Mouse (Mus musculus) MN1 (cell line): ENCODE measurements around the gene Lrrn1.

ENCODE experiments used
- DNase-seq: peaks from one replicate; pipeline ENCODE4 v3.0.0-alpha.2; 2016; ENCODE audit warnings: low spot score

Lrrn1 gene

DNA sequence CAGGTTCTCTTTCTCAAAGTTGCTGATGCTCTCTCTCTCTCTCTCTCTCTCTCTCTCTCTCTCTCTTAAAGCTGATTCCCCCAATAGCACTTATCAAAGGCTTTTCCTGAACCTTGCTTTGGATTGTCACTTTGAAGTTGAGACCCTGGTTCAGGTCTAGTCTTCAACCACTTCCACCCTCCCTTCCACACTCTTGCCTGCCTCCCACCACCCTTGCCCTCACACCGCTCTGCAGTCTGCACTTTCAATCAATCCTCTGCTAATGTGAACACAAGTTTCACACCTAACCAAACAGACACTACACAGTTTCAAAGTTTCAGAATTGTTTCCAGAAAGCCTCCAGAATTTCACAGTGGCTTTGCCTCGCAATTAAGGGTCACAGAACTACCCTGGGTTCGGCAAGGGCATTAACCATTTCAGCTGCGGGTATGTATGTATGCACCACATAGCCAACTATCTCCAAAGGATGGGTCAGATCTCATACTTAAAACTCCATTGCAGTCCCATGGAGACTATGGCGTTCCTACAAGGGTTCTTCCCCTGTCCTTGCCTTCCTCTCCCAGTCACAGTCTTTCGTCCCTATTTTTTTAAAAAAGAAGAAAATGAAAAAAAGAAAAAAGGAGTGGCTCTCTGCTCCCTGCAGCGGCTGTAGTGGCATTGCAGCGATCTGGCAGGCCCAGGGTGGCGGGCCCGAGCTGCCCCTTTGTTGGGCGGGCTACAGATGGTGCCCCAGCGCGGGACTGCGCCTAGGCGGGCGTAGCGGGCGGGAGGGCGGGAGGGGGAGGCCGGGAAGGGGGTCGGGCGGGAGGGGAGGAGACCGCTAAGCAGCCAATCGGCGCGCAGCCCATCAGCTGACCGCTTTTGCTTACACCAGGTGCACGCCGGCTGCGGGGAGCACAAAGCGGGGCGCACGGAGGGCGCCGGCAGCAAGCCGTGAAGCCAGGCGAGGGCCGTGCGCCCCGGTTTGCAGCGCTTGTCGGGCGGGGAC is at the start of gene Lrrn1:
Gene Lrrn1 (plus strand): TSS at position 892 of the 988 bp plus-strand sequence.
- DNase-seq, result no peak

DNA sequence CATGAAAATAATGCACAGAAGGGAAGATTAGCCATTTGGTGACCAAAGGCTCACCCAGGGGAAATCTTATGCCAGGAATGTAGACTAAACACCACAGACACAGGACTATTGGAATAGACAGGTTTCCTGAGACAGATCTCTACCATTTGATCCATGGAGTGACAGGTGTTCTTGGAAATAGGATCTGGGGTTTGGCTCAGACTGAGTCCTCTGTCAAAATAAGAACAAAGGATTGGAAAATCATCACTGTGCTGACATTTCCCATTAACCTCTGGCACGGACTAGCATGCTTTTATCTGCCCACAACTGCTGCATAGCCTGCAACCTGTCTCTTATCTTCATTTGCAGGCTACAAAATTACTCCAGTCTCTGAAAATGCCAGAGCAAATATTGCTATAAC is 35.1 kb upstream of the Lrrn1 start:
- DNase-seq, result no peak

DNA sequence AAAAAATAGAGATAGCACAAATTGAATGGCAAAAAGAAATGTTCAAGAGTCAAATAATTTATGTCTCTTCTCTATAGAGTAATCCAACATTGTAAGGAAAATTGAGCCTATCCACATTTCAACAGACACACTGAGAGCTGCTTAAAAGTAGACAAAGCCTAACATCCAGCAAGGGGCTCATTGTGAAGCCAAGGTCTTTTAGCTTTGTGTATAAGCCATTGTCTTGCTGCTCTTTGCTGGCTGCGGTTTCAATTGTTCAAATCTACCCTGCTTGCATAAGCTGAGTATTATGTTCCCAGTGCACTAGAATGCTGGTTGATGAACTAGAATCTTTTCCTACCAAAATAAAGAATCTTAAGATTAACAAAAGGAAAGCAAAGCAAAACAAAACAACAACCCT is 33.7 kb upstream of the Lrrn1 start:
- no peak for DNase-seq

DNA sequence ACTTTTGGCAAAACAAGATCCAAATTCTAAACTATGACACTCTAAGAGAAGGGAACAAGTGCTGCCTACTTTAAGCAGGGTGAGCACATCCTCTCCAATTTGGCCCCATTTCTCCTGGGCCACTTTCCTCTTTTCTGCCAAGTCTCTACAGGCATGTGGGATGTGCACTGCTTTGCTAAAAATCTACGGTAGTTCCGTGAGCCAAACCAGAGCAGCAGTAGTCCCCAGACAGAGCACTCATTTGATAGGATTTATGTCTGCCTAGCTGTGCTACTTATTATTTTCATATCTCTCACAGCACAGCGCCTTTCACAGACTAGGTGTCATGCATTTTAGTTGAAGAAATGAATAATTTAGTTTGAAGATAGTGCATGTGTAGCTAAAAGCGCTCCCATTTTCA is 15.9 kb upstream of the Lrrn1 start:
- no peak for DNase-seq

DNA sequence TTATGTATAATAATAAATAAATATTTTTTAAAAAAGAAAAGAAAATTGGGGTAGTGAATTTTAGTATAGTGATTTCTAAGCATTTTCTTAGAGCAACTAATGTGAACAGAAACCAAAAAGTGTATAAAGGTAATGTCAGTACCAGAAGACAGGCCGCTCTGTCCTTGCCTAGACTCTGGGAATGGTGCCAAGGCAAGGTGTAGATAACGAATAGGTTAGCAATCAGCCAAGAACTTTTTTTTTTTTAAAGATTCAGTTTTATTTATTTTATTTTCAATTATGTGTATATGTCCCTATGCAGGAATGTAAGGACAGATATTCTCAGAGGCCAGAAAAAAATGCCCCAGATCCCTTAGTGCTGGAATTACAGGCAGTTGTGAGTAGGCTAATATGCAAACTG is 5.6 kb upstream of the Lrrn1 start:
- DNase-seq, result no peak

DNA sequence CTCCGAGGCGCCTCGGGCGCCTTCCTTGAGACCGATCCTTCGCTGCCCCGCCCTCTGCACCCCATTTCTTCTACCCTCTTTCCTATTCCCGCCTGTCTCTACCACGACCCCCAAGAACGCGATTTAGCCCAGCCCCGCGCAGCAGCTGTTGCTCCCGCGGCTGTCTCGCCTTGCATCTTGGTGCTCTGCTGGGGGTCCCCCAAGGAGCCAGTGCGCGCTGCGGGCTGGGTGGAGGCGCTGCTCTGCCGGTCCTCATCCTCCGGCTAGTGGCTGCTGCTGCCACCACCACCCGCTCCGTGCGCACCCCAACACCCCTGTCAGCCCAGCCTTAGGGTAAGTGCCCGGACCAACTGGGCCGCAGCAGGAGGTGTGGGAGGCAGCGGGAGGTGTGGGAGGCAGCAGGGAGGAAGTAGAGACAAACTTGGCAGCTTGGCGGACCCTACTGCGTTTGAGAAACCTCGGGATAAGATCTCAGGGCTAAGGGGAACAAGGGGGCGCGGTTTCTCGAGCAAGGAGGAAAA is 403 bp downstream of the Lrrn1 start:
- no peak for DNase-seq

DNA sequence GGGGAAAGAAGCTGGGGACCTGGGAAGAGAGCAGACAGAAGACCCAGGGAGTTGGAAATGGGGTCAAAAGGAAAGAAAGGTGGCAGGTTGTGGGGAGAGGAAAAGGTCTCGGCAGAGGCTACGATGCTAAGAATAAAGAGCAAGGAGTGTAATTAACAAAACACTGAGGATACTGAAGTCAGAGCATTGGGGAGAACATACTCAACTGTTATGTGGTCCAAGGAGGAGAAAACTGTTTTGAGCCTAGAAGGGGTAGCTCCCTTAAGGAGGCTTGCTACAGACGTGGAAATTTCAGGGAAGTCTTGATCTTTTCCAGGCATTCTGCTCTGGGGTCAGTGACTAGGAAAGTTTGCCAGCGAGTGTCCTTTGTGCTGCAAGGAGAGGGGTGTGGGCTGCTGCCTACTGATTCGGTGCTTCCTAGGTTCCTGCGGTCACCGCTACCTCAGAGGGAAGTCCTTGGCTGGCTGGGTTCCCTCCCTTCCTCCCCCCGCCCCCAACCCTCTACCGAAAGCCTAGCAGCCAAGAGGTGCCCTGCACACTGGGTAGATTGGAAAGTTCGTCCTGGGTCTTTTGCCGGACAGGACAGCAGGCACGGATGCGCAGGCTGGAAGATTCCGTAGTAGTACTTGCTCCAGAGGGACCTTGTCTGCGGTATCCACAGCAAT is 1.2 kb downstream of the Lrrn1 start:
- DNase-seq, result no peak

DNA sequence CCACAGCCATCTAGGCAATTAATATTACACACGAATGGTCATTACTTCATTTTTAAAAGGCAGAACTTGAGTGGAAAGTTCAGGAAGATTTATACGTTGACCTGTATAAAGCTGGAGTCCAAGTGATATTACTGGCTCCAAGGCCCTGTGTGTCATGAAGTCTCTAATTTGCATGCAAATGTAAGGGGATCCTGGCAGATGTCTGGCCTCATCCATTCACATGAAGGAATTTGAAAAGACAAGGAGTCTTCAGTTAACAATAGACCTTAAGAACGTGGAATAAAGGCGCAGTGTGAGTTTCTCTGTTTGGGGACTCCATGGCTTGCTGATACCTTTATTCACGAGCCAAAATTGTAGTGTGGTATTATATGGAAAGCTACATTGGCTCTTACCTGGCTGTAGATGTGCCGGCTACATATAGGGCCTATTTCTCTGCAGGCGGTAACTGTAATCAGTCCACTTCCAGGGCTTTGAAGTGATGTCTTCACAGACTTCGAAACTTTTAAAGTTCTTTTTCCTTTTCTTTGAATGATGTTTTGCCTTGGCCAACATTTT is 2.0 kb downstream of the Lrrn1 start:
- DNase-seq, result no peak

DNA sequence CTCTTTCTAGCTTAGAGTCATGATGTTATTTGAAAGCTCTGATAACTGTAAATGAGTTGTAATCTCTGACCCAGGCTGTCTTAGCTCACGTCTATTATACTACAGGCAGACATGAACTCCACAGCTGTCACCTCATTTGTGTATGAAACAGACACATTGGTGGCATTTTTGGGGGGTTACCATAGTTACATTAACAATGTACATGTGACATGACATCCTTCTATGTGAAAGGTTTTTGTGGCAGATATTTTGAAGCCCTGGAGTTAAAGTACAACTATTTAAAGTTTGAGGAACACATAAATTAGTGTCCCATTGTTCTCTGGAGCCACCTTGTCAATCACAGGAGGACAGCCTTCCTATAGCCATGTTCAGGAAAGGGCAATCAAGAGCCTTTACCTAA is 5.0 kb downstream of the Lrrn1 start:
- DNase-seq, result no peak

DNA sequence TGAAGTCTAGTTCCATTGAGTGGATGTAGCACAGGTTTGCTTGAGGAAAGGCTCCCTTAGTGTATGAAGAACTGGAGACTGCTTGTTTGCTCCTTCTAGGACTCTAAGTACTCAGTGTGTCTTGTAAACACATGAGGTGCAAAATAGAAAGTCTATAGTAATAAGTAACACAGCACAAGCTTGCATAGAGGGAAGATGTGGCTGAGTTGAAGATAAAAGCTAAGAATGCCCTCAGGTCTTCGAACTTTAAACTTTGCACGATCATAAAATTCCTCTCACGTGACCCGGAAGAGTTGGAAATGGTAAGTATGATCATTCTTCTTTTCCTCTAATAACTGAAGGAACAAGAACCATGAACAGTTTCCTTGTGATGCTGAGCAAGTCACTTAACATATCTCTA is 7.1 kb downstream of the Lrrn1 start:
- no peak for DNase-seq

DNA sequence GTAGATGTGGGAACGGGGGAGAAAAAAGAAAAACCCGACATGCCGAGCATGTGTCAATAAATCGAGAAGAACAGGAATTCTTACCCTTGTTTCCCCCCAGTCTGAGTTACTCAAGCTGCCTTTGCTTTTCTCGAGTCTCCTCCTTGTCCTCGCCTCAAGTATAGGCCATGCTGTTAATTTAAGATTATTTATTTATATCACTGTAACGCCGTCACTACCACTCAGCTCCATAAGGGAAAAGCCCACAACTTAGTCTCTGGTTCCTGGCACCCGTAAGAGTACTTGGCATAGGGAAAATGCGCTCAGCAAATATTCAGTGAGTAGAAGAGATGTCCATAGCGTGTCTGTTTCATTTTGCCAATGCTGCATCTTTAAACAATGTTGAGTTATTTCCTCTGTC is 11.7 kb downstream of the Lrrn1 start:
- DNase-seq, result no peak

DNA sequence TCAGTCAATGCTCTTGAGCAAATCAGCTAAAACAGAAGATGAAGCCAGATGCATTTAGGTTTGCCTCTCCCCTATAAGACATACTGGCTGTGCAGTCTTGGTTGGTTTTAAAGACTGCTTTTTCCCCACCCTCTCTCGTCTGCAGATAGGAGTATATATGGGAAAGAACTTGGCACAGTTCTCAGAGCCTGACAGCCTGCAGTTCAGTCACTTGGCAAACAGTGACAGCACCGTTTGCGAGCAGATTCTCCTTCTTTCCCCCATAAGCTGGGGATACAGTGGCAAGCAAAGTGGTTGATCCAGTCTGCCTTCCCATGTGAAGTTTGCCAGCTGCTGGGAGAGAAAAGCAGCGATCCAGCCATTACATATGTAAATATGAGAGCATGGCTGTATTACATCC is 12.3 kb downstream of the Lrrn1 start:
- no peak for DNase-seq

DNA sequence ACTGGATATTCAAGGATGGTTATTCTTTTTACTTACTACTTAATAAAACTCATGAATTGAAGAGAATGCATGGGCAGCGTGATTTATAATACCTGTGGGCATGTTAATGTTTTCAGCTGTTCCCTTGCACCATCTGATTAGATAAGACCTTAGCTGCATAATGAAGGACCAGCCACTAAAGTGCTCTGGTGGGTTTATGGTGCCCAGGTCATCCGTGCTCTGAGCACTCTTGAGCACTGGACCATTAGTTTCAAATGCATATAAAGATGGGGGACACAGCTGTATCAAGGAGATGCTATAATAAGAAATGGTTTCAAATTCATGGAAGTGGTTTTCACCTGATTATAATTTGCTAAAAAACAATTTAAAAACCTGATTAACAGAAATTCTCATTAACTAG is 16.7 kb downstream of the Lrrn1 start:
- DNase-seq, result no peak

DNA sequence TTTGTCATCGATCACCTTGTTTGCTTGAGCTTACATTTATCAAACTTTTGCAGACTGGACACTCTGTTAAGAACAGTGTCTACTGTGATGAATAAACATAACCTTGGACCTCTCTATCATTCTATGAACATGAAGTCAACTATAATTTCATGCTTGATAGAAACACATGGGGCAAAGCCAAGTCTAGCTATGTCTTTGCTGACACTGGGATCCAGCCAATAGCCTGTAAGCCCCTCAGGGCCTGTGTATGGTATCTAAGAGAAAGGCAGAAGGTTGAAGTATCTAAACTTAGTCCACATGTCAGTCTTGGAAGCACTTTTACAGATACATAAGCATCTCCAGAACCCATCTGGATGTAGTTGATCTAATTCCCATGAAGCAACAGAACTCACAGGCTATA is 22.9 kb downstream of the Lrrn1 start:
- DNase-seq, result no peak

DNA sequence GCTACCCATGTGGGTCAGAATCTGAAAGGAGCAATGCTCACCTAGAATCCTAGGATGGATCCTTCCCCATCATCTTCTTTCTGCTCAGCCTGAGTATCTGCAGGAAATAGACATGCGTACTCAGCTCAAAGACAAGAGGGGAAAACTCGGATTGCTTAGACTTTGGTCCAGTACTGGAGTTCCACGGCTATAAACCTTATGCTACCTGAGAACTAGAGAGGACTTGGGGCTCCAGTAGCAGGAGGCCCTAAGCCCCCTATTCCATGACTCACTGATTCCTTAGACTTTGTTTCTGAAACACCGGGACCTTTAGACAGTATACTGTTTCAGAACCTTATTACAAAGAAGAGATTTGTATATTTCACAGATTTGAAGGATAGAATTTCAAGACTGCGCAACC is 25.8 kb downstream of the Lrrn1 start:
- no peak for DNase-seq

DNA sequence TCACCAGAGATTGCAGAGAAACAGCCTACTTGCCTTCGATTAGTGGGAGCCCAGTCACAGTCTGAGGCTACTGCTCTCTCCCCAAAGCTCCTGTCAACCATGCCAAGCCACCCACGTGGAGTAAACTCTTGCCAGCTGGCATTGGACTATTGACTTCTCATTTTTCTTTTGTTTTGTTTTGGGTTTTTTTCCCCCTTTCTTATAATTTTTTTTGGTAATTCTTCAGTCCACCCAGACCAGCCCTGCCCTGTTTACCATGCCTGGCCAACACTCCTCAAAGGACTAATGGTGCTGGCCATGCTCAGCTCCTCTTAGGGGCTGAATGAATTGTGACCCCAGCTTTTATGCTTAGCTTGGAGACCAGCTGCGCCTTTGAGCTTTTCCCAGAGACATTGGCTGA is 27.4 kb downstream of the Lrrn1 start:
- no peak for DNase-seq

DNA sequence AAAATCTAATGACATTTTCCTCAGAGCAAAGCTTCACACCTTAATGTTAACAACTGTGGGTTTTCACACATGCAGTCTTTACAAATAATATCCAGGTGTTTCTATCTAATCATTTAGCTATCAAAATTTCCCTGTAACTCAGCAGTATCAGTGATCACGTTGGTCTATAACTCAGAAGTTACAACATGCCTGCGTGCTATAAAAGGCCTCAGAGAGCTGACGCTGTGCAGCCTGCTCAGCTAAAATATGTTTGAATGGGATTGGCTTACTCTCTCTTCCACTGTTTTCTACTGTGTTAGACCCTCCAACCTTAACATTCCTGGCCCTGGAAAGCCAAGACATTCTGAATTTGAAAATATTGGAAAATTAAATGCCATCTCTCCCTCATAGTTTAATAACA is 28.2 kb downstream of the Lrrn1 start:
- DNase-seq, result no peak

DNA sequence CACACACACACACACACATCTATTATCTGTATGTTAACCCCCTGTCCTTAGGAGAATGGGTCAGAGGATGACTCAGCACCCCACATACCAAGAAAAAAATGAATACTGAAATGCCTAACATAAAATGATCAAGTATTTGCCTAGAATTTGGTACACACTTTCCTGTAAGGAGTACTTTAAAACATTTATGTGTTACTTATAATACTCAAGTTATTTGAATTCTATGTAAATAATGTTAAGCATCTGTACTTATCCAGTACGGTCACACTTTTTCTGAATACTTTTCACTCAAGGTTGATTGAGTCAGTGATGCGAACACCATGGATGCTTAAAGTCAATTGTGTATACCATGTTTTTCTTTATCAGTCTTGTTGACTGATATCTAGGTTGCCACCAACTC is 32.7 kb downstream of the Lrrn1 start:
- no peak for DNase-seq

DNA sequence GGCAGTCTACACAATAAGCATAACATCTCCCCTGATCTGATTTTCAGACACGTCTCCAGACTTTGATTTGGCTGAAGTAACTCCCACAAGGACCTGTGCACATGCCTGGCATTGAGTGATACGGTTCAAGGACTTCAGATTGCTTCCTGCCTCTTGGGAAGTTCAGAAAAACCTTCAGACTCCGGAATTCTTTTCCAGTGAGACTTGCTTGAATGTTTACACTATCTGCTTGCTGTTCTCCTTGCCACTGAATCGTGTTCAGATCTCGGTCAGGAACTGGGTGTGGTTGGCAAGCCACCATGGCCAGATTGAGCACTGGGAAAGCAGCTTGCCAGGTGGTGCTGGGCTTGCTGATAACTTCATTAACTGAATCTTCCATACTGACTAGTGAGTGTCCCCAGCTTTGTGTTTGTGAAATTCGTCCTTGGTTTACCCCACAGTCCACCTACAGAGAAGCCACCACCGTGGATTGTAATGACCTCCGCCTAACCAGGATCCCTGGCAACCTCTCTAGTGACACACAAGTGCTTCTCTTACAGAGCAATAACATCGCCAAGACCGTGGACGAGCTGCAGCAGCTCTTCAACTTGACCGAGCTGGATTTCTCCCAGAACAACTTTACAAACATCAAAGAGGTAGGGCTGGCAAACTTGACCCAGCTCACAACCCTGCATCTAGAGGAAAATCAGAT is 37.5 kb downstream of the Lrrn1 start:
- DNase-seq, result no peak

DNA sequence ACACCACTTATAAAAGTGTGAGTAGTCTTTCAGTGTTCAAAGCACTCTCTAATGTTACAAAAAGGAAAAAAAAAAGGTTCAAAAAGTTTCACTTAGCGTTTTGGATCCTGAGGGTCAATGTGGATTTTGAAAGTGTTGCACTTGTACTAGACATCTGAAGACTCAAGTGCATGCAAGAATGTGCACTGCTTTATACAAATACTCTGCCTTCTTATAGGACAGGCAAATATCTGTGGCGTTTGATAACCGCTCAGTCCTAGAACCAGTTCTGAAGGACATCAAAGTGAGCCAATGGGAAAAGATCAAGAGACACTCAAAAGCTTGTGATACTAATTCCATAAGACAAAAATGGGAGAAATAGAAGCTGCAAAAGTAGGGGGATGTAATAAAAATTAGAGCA is 45.0 kb downstream of the Lrrn1 start:
- DNase-seq, result no peak

DNA sequence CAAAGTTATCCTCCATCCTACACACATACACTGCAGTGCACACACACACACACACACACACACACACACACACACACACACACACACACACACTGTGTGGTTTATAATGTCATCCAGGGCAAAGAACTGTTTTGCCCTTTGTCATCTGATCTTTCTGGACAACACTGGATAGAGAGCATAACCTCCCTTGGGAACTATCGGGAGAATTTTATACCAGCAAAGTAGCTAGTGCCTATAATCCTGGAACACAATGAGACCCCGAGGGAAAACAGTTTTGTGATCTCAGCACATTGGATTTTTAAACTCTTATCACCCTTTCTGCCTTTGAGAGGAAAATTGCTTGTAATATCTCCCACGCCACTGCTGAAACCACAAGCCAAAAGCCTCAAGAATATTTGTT is 45.8 kb downstream of the Lrrn1 start:
- no peak for DNase-seq

DNA sequence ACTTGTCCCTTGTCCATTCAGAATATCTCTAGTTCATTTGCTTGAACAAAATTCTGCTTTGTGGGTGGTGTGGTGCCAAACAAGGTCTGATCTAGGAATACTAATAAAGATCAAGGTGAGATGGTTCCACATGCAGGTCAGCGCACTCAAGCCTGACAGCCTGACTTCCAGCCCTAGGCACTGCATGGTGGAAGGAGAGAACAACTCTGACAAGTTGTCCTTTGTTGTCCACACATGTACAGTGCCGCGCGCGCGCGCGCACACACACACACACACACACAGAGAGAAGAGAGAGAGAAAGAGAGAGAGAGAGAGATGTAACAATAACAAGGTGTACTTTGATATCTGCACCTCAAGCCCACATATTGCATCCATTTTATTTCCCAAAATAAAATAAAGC is 47.7 kb downstream of the Lrrn1 start:
- DNase-seq, result no peak
